Mouse (Mus musculus): ENCODE measurements around the gene 1110065P20Rik.
A peak's percentile ranks its signal among the peaks of the same experiment; 100 is the strongest.

The 1110065P20Rik gene

DNA sequence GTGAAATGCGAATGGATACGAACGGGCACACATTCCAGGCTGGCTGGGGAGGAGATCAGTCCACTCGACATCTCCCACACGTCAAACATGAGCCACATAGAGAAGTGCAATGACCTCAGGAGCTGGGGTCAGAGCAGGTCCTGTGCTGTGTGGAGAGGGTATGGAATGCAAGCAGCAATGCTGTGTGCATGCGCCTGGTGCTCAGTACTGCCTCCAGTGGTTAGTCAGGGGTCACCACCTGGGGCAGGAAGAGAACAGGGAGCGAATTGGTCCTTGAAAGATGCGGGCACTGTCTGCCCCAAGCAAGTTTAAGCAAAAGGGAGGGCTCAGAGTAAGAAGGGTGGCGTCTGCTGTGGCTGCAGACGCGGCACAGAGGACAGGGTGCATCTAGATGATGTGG lies 7.5 kb downstream of the 1110065P20Rik start:
- peak; percentile 85 for DNase-seq (ENCODE audit: low read depth, low spot score)

DNA sequence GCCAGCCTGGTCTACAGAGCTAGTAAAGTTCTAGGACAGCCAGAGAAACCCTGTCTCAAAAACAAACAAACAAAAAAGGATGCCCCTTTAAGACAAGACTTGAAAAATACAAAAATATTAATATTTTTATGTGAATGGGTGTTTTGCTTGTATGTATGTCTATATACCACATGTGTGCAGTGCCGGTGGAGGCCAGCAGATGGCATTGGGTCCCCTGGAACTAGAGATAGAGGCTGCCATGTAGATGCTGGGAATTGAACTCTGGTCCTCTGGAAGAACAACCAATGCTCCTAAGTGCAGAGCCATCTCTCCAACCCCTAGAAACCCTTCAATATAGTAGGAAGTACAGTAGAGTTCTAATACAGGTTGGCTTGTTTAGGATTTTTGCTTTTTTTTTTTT lies 10.0 kb downstream of the 1110065P20Rik start:
- DNase-seq (ENCODE audit: low read depth, low spot score) = peak; percentile 58

DNA sequence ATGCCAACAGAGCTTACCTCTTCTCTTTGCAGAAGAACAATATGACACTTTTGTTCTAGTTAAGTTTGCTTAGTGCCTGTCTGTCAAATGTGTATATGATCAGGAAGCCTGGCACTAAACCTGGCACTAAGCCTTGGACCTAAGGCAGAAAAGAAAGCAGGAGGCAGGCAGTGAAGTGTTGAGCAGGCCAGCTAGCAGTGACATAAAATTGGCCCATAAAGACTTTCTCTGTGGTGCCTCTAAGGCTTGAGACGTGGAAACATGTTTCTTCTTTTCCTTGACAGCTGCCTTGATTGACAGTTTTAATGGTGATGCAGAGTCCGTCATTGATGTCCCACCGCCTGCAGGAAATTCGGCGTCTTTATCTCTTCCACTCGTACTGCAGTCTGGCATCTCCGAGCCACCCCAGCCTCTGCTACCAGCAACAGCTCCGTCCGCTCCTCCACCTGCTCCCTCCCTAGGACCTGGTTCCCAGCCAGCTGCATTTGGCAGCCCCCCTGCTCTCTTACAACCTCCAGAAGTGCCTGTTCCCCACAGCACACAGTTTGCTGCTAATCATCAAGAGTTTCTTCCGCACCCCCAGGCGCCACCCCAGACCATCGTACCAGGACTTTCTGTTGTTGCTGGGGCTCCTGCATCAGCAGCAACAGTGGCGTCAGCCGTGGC lies 12.8 kb downstream of the 1110065P20Rik start:
- no peak for DNase-seq (ENCODE audit: low read depth, low spot score)

- DNase-seq (ENCODE audit: low read depth, low spot score) = peak; percentile 67
Observed at GRCm38 (mm10) chr4:124832796-124833195, 18.2 kb downstream of the 1110065P20Rik start.

DNA sequence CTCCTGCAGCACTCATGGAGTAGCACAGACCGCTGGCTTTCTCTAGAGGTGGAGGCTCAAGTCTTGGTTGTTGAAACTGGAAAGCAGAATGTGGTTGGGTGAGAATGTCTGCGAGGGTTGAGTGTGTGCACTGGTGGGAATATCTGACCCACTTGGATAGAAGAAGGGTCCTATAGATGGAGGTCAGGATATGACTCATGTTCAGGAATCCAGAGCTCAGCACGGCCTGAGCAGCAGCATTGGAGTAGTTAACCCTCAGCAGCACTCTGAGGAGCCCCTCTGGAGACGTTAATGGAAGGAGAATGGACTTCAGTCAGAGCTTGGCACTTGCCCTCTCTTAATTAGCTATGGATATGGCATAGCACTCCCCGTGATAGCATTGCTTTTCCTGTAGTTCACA lies 21.3 kb downstream of the 1110065P20Rik start:
- no peak for DNase-seq (ENCODE audit: low read depth, low spot score)

DNA sequence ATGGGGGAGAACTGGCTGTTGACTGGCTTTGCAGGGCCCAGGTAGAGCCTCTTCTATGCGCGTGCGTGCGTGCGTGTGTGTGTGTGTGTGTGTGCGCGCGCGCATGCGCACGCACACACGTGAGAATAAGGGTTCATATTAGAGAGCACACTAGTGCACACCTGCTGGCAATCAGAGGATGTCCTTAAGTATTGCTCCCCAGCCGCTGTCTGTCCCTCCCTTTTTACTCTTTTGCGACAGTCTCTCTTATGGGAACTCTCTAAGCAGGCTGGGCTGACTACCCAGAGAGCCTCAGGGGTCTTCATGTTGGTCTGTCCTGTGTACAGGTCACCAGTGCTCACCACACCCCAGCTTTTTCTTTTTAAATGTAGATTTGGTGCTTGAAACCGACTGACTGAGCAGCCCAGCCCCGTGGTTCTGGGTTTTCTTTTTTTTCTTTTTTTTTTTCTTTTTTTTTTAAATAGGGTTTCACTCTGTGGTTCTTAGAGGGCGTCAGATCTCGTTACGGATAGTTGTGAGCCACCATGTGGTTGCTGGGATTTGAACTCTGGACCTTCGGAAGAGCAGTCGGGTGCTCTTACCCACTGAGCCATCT lies 25.5 kb downstream of the 1110065P20Rik start:
- DNase-seq (ENCODE audit: low read depth, low spot score) = peak; percentile 87

- DNase-seq (ENCODE audit: low read depth, low spot score) = peak; percentile 89
Observed at GRCm38 (mm10) chr4:124824967-124825366, 26.0 kb downstream of the 1110065P20Rik start.

- DNase-seq (ENCODE audit: low read depth, low spot score) = peak; percentile 41
Observed at GRCm38 (mm10) chr4:124818832-124819231, 32.2 kb downstream of the 1110065P20Rik start.

GRCm38 (mm10) chr4:124817803-124818202 lies 33.2 kb downstream of the 1110065P20Rik start:
- peak; percentile 66 for DNase-seq (ENCODE audit: low read depth, low spot score)

DNA sequence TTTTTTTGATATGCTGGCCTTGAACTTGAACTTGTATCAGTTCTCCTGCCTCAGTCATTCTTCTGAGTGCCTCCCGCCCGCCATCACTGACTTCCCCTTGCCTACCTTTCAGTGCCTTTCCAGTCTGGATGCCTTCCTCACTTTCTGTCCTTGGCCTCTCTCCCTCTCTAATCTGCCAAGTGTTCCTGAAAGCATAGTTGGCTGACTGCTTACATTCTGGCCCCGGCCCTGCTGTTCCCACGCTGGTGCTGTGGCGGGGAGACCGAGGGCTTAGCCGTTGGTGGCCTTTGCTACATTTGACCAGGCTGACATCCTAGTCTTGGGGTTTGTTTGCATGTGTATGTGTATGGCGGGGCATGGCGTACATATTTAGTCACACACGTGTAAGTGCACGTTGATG lies 35.1 kb downstream of the 1110065P20Rik start:
- DNase-seq (ENCODE audit: low read depth, low spot score) = no peak

- DNase-seq (ENCODE audit: low read depth, low spot score) = no peak
Observed at GRCm38 (mm10) chr4:124811347-124811975, 39.5 kb downstream of the 1110065P20Rik start.

DNA sequence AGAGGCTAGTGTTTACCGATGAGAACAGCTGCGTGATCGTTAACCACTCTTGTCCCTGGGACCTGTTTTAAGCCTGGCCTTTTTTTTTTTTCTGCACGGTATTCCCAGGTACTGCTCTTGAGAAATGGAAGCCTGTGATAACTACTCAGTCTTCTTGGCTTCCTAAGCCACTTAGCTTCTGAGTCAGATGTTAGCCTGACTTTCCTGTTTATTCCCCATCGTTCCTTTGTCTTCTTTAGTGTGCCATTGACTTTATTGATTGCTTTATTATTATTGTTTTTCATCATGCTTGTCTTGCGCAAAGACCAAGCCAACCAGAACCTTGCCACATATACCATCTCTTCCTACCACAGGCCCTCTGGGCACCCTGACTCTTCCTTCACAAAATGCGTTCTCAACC lies 40.9 kb downstream of the 1110065P20Rik start:
- DNase-seq (ENCODE audit: low read depth, low spot score) = no peak

DNA sequence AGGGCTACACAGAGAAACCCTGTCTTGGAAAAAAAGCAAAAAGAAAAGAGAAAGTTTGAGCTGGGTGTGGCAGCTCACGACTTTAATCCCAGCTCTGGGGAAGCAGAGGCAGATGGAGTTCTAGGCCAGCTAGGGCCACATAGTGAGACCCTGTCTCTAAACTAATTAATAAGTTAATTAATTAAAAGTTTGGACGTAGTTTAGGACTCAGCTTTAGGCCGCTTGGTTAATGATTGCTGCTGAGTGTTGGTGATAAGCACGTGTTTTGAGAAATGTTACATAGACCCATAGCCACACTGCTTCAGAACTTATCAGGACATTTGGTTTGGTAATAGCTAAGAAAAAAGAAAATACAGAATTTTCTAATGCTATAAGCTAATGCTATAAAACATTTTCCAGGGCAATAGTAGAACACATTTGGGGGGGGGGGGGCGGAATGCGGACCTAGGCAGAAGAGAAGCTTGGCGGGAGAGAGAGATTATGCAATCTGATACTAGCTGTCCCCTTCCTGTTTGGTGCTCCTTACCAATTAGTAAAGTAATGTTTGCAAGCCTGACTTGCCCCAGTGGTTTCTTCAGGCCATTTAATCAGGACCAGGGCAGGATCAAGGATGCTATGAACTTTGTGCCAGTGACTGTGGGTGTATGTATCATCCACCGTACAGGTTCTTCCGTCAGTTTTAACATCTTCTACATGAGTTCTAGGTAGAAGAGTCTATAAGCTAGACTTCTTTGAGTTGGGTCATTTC lies 41.7 kb downstream of the 1110065P20Rik start:
- no peak for DNase-seq (ENCODE audit: low read depth, low spot score)

- DNase-seq (ENCODE audit: low read depth, low spot score) = no peak
Observed at GRCm38 (mm10) chr4:124808511-124808910, 42.5 kb downstream of the 1110065P20Rik start.

DNA sequence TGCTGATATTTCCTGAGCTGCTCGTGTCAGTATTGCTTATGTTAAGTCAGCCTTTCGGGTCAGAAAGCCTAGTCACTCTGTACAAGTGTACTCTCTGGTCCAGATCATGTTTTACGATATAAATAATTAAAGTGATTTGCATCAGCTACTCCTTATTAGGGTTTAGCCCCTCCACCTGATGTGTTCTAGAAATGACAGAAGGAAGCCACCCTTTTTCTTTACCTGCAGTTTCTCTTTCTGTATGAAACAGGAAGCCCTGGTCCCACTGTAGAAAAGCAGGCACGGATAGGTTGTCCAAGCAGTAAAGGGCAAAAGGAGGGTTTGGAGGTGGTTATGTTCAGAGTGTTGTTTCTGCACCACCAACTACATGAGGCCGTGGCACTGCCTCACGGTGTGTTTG lies 47.6 kb downstream of the 1110065P20Rik start:
- no peak for DNase-seq (ENCODE audit: low read depth, low spot score)

DNA sequence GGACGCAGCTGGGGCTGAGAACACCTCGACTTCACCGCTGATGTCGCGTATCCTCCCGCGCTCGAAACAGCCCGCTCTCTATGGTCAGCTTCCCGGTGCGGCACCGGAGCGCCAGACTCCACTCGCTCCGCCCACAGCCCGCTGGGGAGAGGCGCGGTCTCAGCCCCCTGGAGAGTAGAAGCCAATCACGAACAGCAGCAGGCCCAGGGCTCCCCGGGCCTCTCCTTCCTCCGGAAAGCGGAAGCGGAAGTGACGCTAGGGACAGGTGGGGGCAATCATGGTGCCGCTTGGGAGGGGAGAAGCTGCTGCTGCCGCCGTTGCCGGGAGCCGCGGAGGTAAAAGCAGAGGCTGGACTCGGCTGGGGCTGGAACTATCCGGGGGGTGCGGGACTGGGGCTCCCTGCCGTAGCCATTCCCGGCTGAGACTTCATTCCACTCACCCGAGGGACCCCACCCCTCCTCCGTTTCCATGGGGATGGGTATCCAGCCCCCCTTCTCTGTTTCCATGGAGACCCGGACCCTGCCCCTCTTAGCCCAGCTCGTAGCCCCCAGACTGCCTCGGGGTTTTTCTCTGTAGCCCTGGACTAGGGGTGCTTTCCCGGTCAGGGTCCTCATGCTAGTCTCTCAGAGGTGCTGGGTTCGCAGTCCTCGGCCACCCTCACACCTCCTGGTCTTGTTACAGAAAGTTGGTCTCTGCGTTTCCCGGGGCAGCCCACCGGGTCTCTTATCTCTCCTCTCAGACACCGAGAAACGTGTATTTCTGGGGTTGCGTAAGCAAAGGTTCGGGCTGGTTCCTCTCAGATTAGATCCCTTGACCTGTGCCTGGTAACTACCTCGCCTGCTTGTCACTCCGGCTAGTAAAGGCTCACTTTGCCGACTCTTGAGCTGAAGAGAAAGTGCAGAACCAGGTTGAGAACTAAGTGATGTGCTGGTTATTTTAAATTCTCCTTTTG lies 48.4 kb downstream of the 1110065P20Rik start:
- peak; percentile 95 for DNase-seq (ENCODE audit: low read depth, low spot score)

DNA sequence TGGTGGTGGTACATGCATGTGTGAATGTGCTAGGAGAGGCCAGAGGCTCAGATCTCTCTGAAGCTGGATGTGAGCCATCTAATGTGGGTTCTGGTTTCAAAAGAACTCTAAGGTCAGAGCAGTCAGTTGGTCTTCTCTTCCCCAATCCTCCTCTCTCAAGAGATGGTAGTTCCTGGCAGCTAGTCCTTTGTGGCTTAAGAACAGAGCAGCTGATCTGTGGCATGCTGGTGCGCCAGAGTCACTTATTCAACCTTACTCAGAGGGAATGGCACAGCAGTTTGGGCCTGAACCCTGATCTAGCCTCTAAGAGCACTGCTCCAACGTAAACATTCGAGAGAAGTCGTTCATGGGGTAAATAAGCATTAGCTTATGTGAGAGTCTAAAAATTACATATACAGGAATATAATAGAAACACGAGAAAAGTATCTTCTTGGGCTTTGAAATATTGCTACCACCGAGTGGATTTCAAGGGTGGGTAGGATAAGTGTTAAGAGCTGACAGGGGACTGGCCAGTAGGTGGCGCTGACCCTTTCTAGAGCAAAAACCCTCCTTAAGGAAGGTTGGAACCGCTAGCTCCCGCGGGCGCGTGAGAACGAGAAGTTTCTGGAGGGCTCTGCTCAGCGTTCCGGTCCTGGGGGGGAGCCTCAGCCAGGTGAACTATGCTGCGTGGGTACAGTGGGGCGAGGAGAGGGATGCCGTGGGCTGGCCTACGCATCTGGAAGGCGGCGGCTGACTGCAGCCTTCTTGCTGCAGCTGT lies 49.3 kb downstream of the 1110065P20Rik start, which contains the start of gene Mtf1:
Mtf1 (plus strand) TSS at position 553 of the 757 bp plus-strand sequence.
- DNase-seq (ENCODE audit: low read depth, low spot score) = peak; percentile 92
